Mouse (Mus musculus): ENCODE measurements around the gene Swi5.
"Not testable (repeated sequence)": the region's sequence is repeated elsewhere in the genome, so short reads cannot be mapped to it uniquely, and the experiment has no call there.

Gene Swi5

GRCm38 (mm10) chr2:32311443-32312317, 23.8 kb upstream of the Swi5 start:
- DNase-seq (ENCODE audit: extremely low spot score): peak; percentile 51

GRCm38 (mm10) chr2:32310096-32310845, 22.4 kb upstream of the Swi5 start:
- no peak for DNase-seq (ENCODE audit: extremely low spot score)

- DNase-seq (ENCODE audit: extremely low spot score): no peak
These were observed 21.1 kb upstream of the Swi5 start for GRCm38 (mm10) chr2:32308870-32309568.

GRCm38 (mm10) chr2:32307941-32308760, 20.3 kb upstream of the Swi5 start:
- DNase-seq (ENCODE audit: extremely low spot score): peak; percentile 69

GRCm38 (mm10) chr2:32307247-32307798, 19.4 kb upstream of the Swi5 start:
- no peak for DNase-seq (ENCODE audit: extremely low spot score)

GRCm38 (mm10) chr2:32306176-32306575, 18.3 kb upstream of the Swi5 start:
- DNase-seq (ENCODE audit: extremely low spot score): no peak

- DNase-seq (ENCODE audit: extremely low spot score): no peak
These were observed 17.8 kb upstream of the Swi5 start for GRCm38 (mm10) chr2:32305668-32306067.

- peak; percentile 63 for DNase-seq (ENCODE audit: extremely low spot score)
These were observed 16.4 kb upstream of the Swi5 start for GRCm38 (mm10) chr2:32304145-32304832.

- DNase-seq (ENCODE audit: extremely low spot score): no peak
These were observed 15.1 kb upstream of the Swi5 start for GRCm38 (mm10) chr2:32302952-32303351.

GRCm38 (mm10) chr2:32299469-32299868, 11.6 kb upstream of the Swi5 start:
- DNase-seq (ENCODE audit: extremely low spot score): no peak

- not testable (repeated sequence) for DNase-seq (ENCODE audit: extremely low spot score)
These were observed 8.0 kb upstream of the Swi5 start for GRCm38 (mm10) chr2:32295842-32296241.

- no peak for DNase-seq (ENCODE audit: extremely low spot score)
These were observed 7.4 kb upstream of the Swi5 start for GRCm38 (mm10) chr2:32295285-32295684.

GRCm38 (mm10) chr2:32294348-32294747, 6.5 kb upstream of the Swi5 start:
- no peak for DNase-seq (ENCODE audit: extremely low spot score)

GRCm38 (mm10) chr2:32289578-32289977, 1.7 kb upstream of the Swi5 start:
- peak; percentile 38 for DNase-seq (ENCODE audit: extremely low spot score)

- no peak for DNase-seq (ENCODE audit: extremely low spot score)
These were observed 576 bp upstream of the Swi5 start for GRCm38 (mm10) chr2:32288371-32288931.

GRCm38 (mm10) chr2:32287334-32287840, 488 bp downstream of the Swi5 start, which contains the start of gene Golga2:
TSS of gene Golga2 (plus strand) at chr2:32287384.
- DNase-seq (ENCODE audit: extremely low spot score): no peak

- DNase-seq (ENCODE audit: extremely low spot score): no peak
These were observed 3.9 kb downstream of the Swi5 start for GRCm38 (mm10) chr2:32283986-32284385.

GRCm38 (mm10) chr2:32282727-32283126, 5.1 kb downstream of the Swi5 start:
- peak; percentile 46 for DNase-seq (ENCODE audit: extremely low spot score)

- DNase-seq (ENCODE audit: extremely low spot score): no peak
These were observed 5.6 kb downstream of the Swi5 start for GRCm38 (mm10) chr2:32282289-32282688.

- no peak for DNase-seq (ENCODE audit: extremely low spot score)
These were observed 12.1 kb downstream of the Swi5 start for GRCm38 (mm10) chr2:32275823-32276222.

Measured in embryo, embryonic 9.5 days (tissue).